Mouse (Mus musculus): ENCODE results near the gene Nav3. TPM values are rescaled to one million over a fixed set of nuclear protein-coding genes. Genes with fewer than 3 reads are reported as not detected.

The Nav3 gene
- polyA plus RNA-seq, 1 experiment from 2014 or later, result 5.2 TPM

DNA sequence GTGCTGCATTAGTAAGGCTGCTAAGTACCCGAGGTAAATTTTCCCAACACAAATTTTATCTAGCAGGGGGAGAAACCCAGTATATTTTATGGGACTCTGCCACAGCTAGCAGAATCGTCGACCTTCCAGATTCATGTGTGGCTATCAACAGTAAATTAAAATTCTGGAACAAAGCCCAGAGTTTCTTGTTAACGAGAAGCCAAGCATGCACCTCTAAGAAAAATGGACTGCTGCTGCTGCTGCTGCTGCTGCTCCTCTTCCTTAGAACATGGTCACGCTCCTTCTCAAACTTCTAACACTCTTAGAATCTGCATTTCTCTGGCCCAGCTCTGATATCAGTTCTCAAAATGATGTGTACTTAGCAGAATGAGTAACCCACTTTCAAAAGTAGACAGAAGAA, 126.4 kb downstream of the Nav3 start:
- Histone ChIP-seq H3K27me3 (ENCODE audit: insufficient read depth, poor library complexity, severe bottlenecking) (no peaks in the 10 kb centered on the region), H3K4me3 (no peak overlapping the region), H3K36me3 (no peaks in the 10 kb centered on the region), H3K9me3 (no peaks in the 10 kb centered on the region), H3K27ac (no peak overlapping the region), H3K4me1 (replicated peaks) (no peaks in the 10 kb centered on the region)
- 87% methylated on average over 5 of the region's 5 CpGs for WGBS
- no peak for DNase-seq (ENCODE audit: low spot score)

DNA sequence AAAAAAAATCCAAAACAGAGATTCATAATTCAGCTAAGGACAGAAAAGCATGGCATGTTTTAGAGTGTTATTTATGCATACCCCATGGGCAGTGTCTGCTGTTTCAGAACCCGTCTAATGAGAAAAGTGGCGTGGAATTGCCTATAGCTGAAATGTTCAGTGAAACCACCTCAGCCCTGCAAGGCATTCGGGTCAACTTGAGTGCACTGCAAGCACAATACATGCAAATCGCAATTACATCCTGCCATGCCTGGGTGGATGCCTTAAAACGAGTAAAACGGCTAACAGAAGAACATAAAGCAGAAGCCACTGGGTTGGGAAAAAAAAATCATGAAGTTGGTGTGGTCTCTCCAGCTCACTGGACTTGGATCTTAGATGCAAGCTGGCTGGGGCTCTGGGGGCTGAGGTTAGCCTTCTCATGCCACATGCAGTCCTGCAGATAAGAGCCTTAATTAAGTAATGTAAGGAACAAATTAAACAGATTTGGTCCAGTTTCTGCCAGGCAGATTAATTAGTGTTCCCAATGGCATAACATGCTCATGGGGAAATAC, 133.8 kb downstream of the Nav3 start:
- no peak overlapping the region for H3K27ac ChIP-seq
- H3K36me3 ChIP-seq, result no peaks in the 10 kb centered on the region
- no peaks in the 10 kb centered on the region for H3K27me3 ChIP-seq (ENCODE audit: insufficient read depth, poor library complexity, severe bottlenecking)
- WGBS, result 63% methylated on average over 6 of the region's 6 CpGs
- H3K4me3 ChIP-seq, result no peak overlapping the region
- H3K9me3 ChIP-seq, result no peaks in the 10 kb centered on the region
- no peak for DNase-seq (ENCODE audit: low spot score)
- no peaks in the 10 kb centered on the region for H3K4me1 ChIP-seq (replicated peaks)

DNA sequence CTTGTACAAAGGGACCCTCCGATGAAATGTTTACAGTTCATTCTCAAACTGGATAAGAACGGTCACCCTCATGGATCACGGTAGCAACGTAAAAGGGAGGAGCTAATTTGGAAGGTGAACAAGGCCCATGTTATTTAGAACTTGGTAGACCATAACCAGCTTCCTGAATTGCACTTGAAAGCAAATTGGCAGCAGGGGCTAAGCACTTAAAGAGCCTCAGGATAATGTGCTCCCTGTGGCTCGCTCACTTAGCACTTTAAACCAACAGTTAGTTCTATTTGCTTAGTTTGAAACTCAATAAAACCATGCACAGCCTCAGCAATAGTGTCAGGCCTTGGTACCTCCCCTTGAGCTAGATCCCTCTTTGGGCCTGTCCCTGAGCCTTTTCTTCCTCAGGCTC, 138.7 kb downstream of the Nav3 start:
- DNase-seq (ENCODE audit: low spot score), result no peak
- H3K27ac ChIP-seq, result no peak overlapping the region
- H3K27me3 ChIP-seq (ENCODE audit: insufficient read depth, poor library complexity, severe bottlenecking), result no peaks in the 10 kb centered on the region
- no peaks in the 10 kb centered on the region for H3K4me1 ChIP-seq (replicated peaks)
- 0 out of 2 replicates have a peak, but pooled peaks cover 4% of the 10 kb centered on the region for H3K9me3 ChIP-seq
- 83% methylated on average over 5 of the region's 5 CpGs for WGBS
- no peaks in the 10 kb centered on the region for H3K36me3 ChIP-seq
- H3K4me3 ChIP-seq, result no peak overlapping the region

DNA sequence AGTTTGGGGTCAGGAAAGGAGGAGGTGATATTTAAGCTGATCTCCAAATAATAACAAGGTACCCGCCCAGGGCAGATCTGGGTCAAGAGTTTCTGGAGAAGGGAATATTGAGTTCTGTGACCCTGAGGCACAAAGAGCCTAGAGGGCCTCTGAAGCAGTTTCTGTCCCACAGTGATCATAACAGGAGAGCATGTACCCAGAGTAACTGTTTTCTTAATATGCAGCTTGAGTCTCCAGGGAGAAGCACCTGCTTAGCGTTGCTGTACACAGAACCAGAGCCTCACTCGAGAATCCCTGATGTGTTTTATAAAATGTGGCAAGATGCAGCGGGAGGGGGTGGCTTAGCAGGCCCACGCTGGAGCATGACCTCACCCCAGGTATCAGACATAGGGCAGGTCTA, 141.5 kb downstream of the Nav3 start:
- no peak overlapping the region for H3K4me3 ChIP-seq
- H3K27ac ChIP-seq, result no peak overlapping the region
- no peaks in the 10 kb centered on the region for H3K27me3 ChIP-seq (ENCODE audit: insufficient read depth, poor library complexity, severe bottlenecking)
- 62% methylated on average over 5 of the region's 5 CpGs for WGBS
- no peaks in the 10 kb centered on the region for H3K36me3 ChIP-seq
- H3K4me1 ChIP-seq (replicated peaks), result no peaks in the 10 kb centered on the region
- H3K9me3 ChIP-seq, result 0 out of 2 replicates have a peak, but pooled peaks cover 4% of the 10 kb centered on the region
- no peak for DNase-seq (ENCODE audit: low spot score)

DNA sequence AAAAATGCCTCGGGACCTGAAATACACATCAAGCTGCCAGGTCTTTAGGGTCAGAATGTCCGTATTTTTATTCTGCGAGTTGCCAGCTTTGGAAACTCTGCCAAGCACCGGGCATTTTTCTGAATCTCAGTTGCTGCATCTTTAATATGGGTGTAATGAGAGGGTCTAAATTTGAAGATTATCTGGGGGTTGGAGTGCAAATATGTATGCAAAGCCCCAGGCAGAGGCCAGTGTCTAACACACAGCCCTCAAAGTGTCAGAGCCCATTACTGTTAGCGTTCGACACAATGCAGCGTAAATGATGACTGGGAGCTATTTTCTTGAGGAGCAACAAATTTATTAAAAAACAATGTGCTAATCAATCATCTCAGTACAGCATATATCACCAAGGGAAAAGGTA, 142.0 kb downstream of the Nav3 start:
- H3K36me3 ChIP-seq, result no peaks in the 10 kb centered on the region
- 89% methylated on average over 7 of the region's 7 CpGs for WGBS
- H3K27me3 ChIP-seq (ENCODE audit: insufficient read depth, poor library complexity, severe bottlenecking), result no peaks in the 10 kb centered on the region
- DNase-seq (ENCODE audit: low spot score), result no peak
- no peak overlapping the region for H3K27ac ChIP-seq
- no peak overlapping the region for H3K4me3 ChIP-seq
- H3K4me1 ChIP-seq (replicated peaks), result no peaks in the 10 kb centered on the region
- 0 out of 2 replicates have a peak, but pooled peaks cover 4% of the 10 kb centered on the region for H3K9me3 ChIP-seq

DNA sequence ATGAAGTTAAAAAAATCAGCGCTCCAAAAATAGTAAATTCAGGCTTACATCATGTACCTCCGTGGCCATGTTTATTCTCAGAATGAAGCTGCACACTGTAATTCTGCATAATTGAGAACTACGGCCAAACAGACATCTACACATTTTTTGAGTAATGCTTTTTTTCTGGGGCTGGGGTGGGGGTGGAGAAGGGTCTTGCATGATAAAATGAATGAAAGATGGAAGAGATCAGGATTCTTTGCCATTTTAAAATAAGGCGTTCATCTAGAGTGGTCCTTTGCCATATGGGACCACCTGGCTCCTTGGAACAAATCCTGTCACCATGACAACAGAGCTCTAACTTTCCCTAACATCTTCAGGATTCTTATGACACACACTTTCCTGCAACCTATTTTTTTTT, 146.5 kb downstream of the Nav3 start:
- 0 out of 2 replicates have a peak, but pooled peaks cover 4% of the 10 kb centered on the region for H3K9me3 ChIP-seq
- no peak overlapping the region for H3K4me3 ChIP-seq
- H3K27me3 ChIP-seq (ENCODE audit: insufficient read depth, poor library complexity, severe bottlenecking), result no peaks in the 10 kb centered on the region
- no peaks in the 10 kb centered on the region for H3K4me1 ChIP-seq (replicated peaks)
- H3K36me3 ChIP-seq, result no peaks in the 10 kb centered on the region
- WGBS, result 92% methylated on average over 4 of the region's 4 CpGs
- no peak overlapping the region for H3K27ac ChIP-seq
- DNase-seq (ENCODE audit: low spot score), result no peak

DNA sequence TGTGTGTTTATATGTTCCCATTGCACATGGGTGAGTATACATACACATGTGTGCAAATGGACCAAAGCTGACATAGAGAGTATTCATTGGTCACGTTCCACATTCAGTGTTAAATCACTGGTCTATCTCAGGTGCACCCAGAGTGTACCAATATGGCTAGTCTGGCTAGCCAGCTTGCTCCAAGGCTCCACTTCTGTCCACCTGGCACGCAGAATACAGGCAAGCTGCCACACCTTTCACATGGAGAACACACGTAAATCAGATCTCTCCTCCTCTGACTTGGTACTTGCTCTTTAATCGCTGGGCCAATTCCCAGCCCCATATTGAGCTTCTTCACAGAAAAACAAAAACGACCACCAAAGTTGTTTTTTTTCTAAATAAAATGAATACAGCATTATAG, 150.4 kb downstream of the Nav3 start:
- no peak for DNase-seq (ENCODE audit: low spot score)
- Histone ChIP-seq H3K4me3 (no peak overlapping the region), H3K9me3 (no peaks in the 10 kb centered on the region), H3K4me1 (replicated peaks) (no peaks in the 10 kb centered on the region), H3K36me3 (no peaks in the 10 kb centered on the region), H3K27me3 (ENCODE audit: insufficient read depth, poor library complexity, severe bottlenecking) (no peaks in the 10 kb centered on the region), H3K27ac (no peak overlapping the region)
- WGBS, result 88% methylated on average over 5 of the region's 5 CpGs

DNA sequence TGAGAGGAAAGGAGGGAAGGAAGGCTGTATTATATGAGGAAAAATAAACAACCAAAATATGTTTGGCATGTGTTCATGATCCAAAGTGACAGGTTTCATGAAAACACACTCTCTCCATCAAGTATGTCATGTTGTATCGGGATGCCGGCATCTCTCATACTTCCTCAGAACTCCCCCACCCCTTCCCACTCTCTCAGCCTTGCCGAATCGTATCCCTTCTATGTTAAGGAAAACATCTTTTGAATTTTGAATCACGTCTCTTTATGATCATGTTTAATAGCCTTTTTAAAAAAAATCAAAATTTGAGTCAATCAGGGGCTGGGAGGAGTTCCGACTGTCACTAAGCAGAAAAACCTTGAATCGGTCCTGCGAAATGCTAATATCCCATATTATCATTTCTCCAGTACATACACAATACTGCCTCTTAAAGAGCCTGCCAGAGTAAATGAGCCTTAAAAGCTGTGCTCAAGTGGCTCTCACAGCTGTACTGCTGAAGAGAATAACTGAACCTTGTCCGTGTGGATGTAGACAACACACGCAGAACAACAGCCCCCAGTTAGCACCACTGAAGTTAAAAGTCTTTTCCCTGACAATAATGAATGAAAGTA, 165.9 kb downstream of the Nav3 start:
- DNase-seq (ENCODE audit: low spot score), result no peak

DNA sequence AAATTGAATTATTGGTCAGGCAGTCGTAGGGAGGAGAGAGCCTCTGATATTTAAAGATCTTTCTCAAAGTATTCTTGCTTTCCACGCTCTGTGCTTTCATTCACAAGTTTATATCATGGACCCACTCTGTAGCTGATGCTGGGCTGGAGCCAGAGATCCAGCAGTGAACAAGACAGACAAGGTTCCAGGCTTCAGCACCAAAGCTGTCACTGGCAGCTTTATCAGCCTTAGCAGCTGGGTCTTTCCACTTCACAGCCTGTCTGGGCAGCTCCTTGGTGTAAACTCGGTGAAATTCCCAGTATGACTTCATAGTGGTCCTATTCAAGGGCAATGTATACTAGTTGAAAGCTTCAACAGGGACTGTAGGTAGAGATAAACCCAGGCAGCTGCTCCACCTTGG, 172.1 kb downstream of the Nav3 start:
- Histone ChIP-seq H3K27ac (no peak overlapping the region), H3K9me3 (no peaks in the 10 kb centered on the region), H3K36me3 (no peaks in the 10 kb centered on the region), H3K27me3 (ENCODE audit: insufficient read depth, poor library complexity, severe bottlenecking) (no peaks in the 10 kb centered on the region), H3K4me3 (no peak overlapping the region), H3K4me1 (replicated peaks) (no peaks in the 10 kb centered on the region)
- WGBS, result 89% methylated on average over 3 of the region's 3 CpGs
- DNase-seq (ENCODE audit: low spot score), result no peak

More for the DNA sequence above, 165.9 kb downstream of the Nav3 start:
- Histone ChIP-seq H3K27ac (no peak overlapping the region), H3K4me3 (no peak overlapping the region), H3K36me3 (no peaks in the 10 kb centered on the region), H3K9me3 (no peaks in the 10 kb centered on the region), H3K4me1 (replicated peaks) (no peaks in the 10 kb centered on the region), H3K27me3 (ENCODE audit: insufficient read depth, poor library complexity, severe bottlenecking) (no peaks in the 10 kb centered on the region)
- WGBS, result 93% methylated on average over 10 of the region's 10 CpGs

DNA sequence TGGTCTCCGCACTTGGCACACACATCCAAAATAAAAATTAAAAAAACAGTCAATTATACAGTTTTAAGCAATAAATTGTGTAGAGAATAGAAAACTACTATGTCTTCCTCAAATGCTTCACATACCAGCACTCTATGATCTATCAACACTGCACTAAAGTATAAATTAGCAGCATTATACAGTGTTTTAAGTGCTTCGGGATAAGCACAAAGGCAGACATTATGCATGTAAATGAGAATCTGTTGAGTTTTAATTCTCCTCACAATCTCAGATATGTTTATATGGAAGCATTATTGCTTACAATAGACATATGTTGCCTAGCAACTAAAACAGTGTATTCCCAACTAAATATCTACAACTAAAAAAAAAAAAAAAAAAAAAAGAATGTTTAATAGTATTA, 183.2 kb downstream of the Nav3 start:
- H3K27me3 ChIP-seq (ENCODE audit: insufficient read depth, poor library complexity, severe bottlenecking), result no peaks in the 10 kb centered on the region
- no peaks in the 10 kb centered on the region for H3K4me1 ChIP-seq (replicated peaks)
- H3K4me3 ChIP-seq, result no peak overlapping the region
- 92% methylated on average over 2 of the region's 2 CpGs for WGBS
- no peak overlapping the region for H3K27ac ChIP-seq
- no peaks in the 10 kb centered on the region for H3K36me3 ChIP-seq
- H3K9me3 ChIP-seq, result no peaks in the 10 kb centered on the region
- no peak for DNase-seq (ENCODE audit: low spot score)

DNA sequence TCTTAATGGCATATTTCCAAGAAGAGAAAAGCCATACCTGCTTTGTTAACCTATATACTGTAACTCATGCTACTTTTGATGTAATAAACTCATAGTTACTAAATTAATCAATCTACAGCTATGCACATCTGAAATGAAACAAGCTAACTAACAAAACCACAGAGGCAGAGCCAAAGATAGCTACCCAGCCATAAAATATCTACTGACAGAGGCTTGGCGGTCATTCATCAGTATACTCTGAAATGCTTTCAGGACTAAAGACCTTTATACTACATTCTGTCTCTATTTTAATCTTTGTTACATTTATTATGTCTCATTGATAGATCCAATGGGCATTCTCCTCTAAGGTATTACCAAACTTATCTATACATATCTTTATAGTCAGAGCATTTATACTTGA, 185.4 kb downstream of the Nav3 start:
- Histone ChIP-seq H3K4me3 (no peak overlapping the region), H3K9me3 (no peaks in the 10 kb centered on the region), H3K36me3 (no peaks in the 10 kb centered on the region), H3K27me3 (ENCODE audit: insufficient read depth, poor library complexity, severe bottlenecking) (no peaks in the 10 kb centered on the region), H3K27ac (no peak overlapping the region), H3K4me1 (replicated peaks) (no peaks in the 10 kb centered on the region)
- WGBS, result 97% methylated on average over 1 of the region's 1 CpGs
- DNase-seq (ENCODE audit: low spot score), result no peak

DNA sequence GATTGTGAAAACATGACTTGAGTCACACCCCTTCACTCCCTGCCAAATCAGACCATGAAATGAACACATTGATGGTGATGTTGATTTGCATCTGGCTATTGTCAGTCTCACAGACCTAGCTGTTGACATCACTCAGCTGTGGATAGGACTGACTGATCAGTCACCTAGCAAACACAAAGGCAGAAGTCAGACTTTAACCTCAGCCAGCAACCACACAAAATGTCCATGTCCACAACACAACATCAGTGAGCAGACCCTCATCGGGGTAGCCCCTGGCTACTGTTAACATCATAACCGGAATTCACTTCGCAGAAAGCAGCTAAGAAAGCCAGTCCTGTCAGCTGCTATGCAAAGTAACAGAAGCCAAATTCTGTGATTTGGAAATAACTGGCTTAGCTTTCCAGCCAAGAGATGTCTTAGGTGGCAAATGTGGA, 213.9 kb downstream of the Nav3 start:
- 50% methylated on average over 3 of the region's 3 CpGs for WGBS

DNA sequence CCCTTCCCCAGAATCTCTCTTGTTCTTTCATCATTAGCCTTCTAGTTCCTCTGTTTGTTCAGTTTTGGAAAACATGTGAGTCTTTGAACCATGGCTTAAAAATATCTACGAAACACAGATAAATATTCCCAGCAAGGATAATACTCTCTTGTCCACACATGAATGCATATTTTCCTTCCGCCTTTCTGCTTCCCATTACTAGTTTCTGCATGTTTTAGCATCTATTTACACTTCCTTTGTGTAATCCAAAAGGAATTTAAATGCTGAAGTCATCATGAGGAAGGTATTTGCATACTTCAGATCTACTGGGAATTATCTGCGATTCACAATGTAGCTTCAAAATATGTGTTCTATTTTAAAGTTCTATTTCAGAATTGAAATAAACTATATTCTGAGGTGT, 215.3 kb downstream of the Nav3 start:
- DNase-seq (ENCODE audit: low spot score), result no peak
- Histone ChIP-seq H3K4me1 (replicated peaks) (peaks cover 10% of the 10 kb centered on the region), H3K4me3 (no peak overlapping the region), H3K36me3 (no peaks in the 10 kb centered on the region), H3K9me3 (no peaks in the 10 kb centered on the region), H3K27ac (no peak overlapping the region), H3K27me3 (ENCODE audit: insufficient read depth, poor library complexity, severe bottlenecking) (peaks cover 18% of the 10 kb centered on the region; the same call in 1 of the 2 replicates)
- WGBS, result 75% methylated on average over 3 of the region's 3 CpGs

More for the DNA sequence above, 213.9 kb downstream of the Nav3 start:
- Histone ChIP-seq H3K27ac (no peak overlapping the region), H3K36me3 (no peaks in the 10 kb centered on the region), H3K9me3 (no peaks in the 10 kb centered on the region), H3K27me3 (ENCODE audit: insufficient read depth, poor library complexity, severe bottlenecking) (peaks cover 18% of the 10 kb centered on the region; the same call in 1 of the 2 replicates), H3K4me1 (replicated peaks) (peaks cover 10% of the 10 kb centered on the region), H3K4me3 (no peak overlapping the region)
- DNase-seq (ENCODE audit: low spot score), result peak; percentile 45

Data from hindbrain, embryonic 10.5 days (tissue).